Mouse (Mus musculus): ENCODE data around the gene Pxt1. TPM values are rescaled to one million over a fixed set of nuclear protein-coding genes. Genes with fewer than 3 reads are reported as not detected.

Pxt1 gene
- polyA plus RNA-seq, 1 experiment: not detected

GRCm38 (mm10) chr17:28901559-28901958 is 42.1 kb downstream of the Pxt1 start:
- H3K27ac ChIP-seq (ENCODE audit: insufficient read depth, low read length): no peak overlapping the region
- no peaks in the 10 kb centered on the region for H3K4me1 ChIP-seq (ENCODE audit: control insufficient read depth, insufficient read depth, low read length)

GRCm38 (mm10) chr17:28899427-28899826 is 44.2 kb downstream of the Pxt1 start:
- Histone ChIP-seq H3K4me3 (ENCODE audit: insufficient read depth, low read length) (no peak overlapping the region), H3K4me1 (ENCODE audit: control insufficient read depth, insufficient read depth, low read length) (no peaks in the 10 kb centered on the region), H3K27ac (ENCODE audit: insufficient read depth, low read length) (no peak overlapping the region)
- no peak for TF ChIP-seq POLR2A (IDR thresholded peaks at IDR 0.05; ENCODE audit: low read depth, low read length)
- no peak for TF ChIP-seq CTCF (IDR thresholded peaks at IDR 0.05; ENCODE audit: borderline replicate concordance, insufficient read depth, low read length)

More at GRCm38 (mm10) chr17:28901559-28901958, 42.1 kb downstream of the Pxt1 start:
- H3K4me3 ChIP-seq (ENCODE audit: insufficient read depth, low read length): no peak overlapping the region
- TF ChIP-seq POLR2A (IDR thresholded peaks at IDR 0.05; ENCODE audit: low read depth, low read length) (no peak), CTCF (IDR thresholded peaks at IDR 0.05; ENCODE audit: borderline replicate concordance, insufficient read depth, low read length) (no peak)

GRCm38 (mm10) chr17:28898249-28898648 is 45.4 kb downstream of the Pxt1 start:
- Histone ChIP-seq H3K27ac (ENCODE audit: insufficient read depth, low read length) (no peak overlapping the region), H3K4me1 (ENCODE audit: control insufficient read depth, insufficient read depth, low read length) (no peaks in the 10 kb centered on the region), H3K4me3 (ENCODE audit: insufficient read depth, low read length) (no peak overlapping the region)
- no peak for TF ChIP-seq POLR2A (IDR thresholded peaks at IDR 0.05; ENCODE audit: low read depth, low read length)
- TF ChIP-seq CTCF (IDR thresholded peaks at IDR 0.05; ENCODE audit: borderline replicate concordance, insufficient read depth, low read length): no peak

GRCm38 (mm10) chr17:28897817-28898216 is 45.8 kb downstream of the Pxt1 start:
- Histone ChIP-seq H3K4me3 (ENCODE audit: insufficient read depth, low read length) (no peak overlapping the region), H3K4me1 (ENCODE audit: control insufficient read depth, insufficient read depth, low read length) (no peaks in the 10 kb centered on the region), H3K27ac (ENCODE audit: insufficient read depth, low read length) (no peak overlapping the region)
- TF ChIP-seq POLR2A (IDR thresholded peaks at IDR 0.05; ENCODE audit: low read depth, low read length): no peak
- TF ChIP-seq CTCF (IDR thresholded peaks at IDR 0.05; ENCODE audit: borderline replicate concordance, insufficient read depth, low read length): no peak

GRCm38 (mm10) chr17:28896095-28896780 is 47.4 kb downstream of the Pxt1 start:
- TF ChIP-seq POLR2A (IDR thresholded peaks at IDR 0.05; ENCODE audit: low read depth, low read length) (no peak), CTCF (IDR thresholded peaks at IDR 0.05; ENCODE audit: borderline replicate concordance, insufficient read depth, low read length) (no peak)
- no peak overlapping the region for H3K27ac ChIP-seq (ENCODE audit: insufficient read depth, low read length)
- no peak overlapping the region for H3K4me3 ChIP-seq (ENCODE audit: insufficient read depth, low read length)
- H3K4me1 ChIP-seq (ENCODE audit: control insufficient read depth, insufficient read depth, low read length): no peaks in the 10 kb centered on the region

- no peaks in the 10 kb centered on the region for H3K4me1 ChIP-seq (ENCODE audit: control insufficient read depth, insufficient read depth, low read length)
- TF ChIP-seq CTCF (IDR thresholded peaks at IDR 0.05; ENCODE audit: borderline replicate concordance, insufficient read depth, low read length): no peak
- TF ChIP-seq POLR2A (IDR thresholded peaks at IDR 0.05; ENCODE audit: low read depth, low read length): no peak
- H3K4me3 ChIP-seq (ENCODE audit: insufficient read depth, low read length): no peak overlapping the region
- no peak overlapping the region for H3K27ac ChIP-seq (ENCODE audit: insufficient read depth, low read length)
Observed at GRCm38 (mm10) chr17:28895217-28895875, 48.3 kb downstream of the Pxt1 start.

GRCm38 (mm10) chr17:28894050-28894767 is 49.4 kb downstream of the Pxt1 start:
- TF ChIP-seq POLR2A (IDR thresholded peaks at IDR 0.05; ENCODE audit: low read depth, low read length) (no peak), CTCF (IDR thresholded peaks at IDR 0.05; ENCODE audit: borderline replicate concordance, insufficient read depth, low read length) (no peak)
- H3K4me1 ChIP-seq (ENCODE audit: control insufficient read depth, insufficient read depth, low read length): no peaks in the 10 kb centered on the region
- no peak overlapping the region for H3K27ac ChIP-seq (ENCODE audit: insufficient read depth, low read length)
- no peak overlapping the region for H3K4me3 ChIP-seq (ENCODE audit: insufficient read depth, low read length)

GRCm38 (mm10) chr17:28886266-28886665 is 57.4 kb downstream of the Pxt1 start:
- H3K27ac ChIP-seq (ENCODE audit: insufficient read depth, low read length): no peak overlapping the region
- no peaks in the 10 kb centered on the region for H3K4me1 ChIP-seq (ENCODE audit: control insufficient read depth, insufficient read depth, low read length)
- H3K4me3 ChIP-seq (ENCODE audit: insufficient read depth, low read length): no peak overlapping the region
- TF ChIP-seq CTCF (IDR thresholded peaks at IDR 0.05; ENCODE audit: borderline replicate concordance, insufficient read depth, low read length): no peak

- H3K4me1 ChIP-seq (ENCODE audit: control insufficient read depth, insufficient read depth, low read length): no peaks in the 10 kb centered on the region
- no peak overlapping the region for H3K4me3 ChIP-seq (ENCODE audit: insufficient read depth, low read length)
- no peak overlapping the region for H3K27ac ChIP-seq (ENCODE audit: insufficient read depth, low read length)
- no peak for TF ChIP-seq CTCF (IDR thresholded peaks at IDR 0.05; ENCODE audit: borderline replicate concordance, insufficient read depth, low read length)
- TF ChIP-seq POLR2A (IDR thresholded peaks at IDR 0.05; ENCODE audit: low read depth, low read length): no peak
Observed at GRCm38 (mm10) chr17:28885231-28885630, 58.4 kb downstream of the Pxt1 start.

Other genes with a start within 250 kb of the Pxt1 start
- 2.3 and 4.6 TPM in 2 replicates for gene AC170998.1, start 217.8 kb downstream of the Pxt1 start, polyA plus RNA-seq (2011; ENCODE audit: insufficient read length, low read depth, missing spikeins)
- gene Mapk13, start 174.5 kb downstream of the Pxt1 start, polyA plus RNA-seq (2011; ENCODE audit: insufficient read length, low read depth, missing spikeins): 12.4 and 24.2 TPM in 2 replicates
- gene Brpf3, start 142.8 kb downstream of the Pxt1 start, polyA plus RNA-seq (2011; ENCODE audit: insufficient read length, low read depth, missing spikeins): 41.9 and 43.7 TPM in 2 replicates
- not detected in 2 replicates for gene Pnpla1, start 85.4 kb downstream of the Pxt1 start, polyA plus RNA-seq (2011; ENCODE audit: insufficient read length, low read depth, missing spikeins)
- gene 4930539E08Rik, start 28.5 kb downstream of the Pxt1 start, polyA plus RNA-seq (2011; ENCODE audit: insufficient read length, low read depth, missing spikeins): not detected in 2 replicates
- gene Kctd20, start 8.1 kb upstream of the Pxt1 start, polyA plus RNA-seq (2011; ENCODE audit: insufficient read length, low read depth, missing spikeins): 72.2 and 77.5 TPM in 2 replicates
- 89.4 and 102 TPM in 2 replicates for gene Stk38, start 64.2 kb upstream of the Pxt1 start, polyA plus RNA-seq (2011; ENCODE audit: insufficient read length, low read depth, missing spikeins)
- 253 and 262 TPM in 2 replicates for gene Srsf3, start 88.8 kb upstream of the Pxt1 start, polyA plus RNA-seq (2011; ENCODE audit: insufficient read length, low read depth, missing spikeins)
- 453 and 677 TPM in 2 replicates for gene Cdkn1a, start 147.1 kb upstream of the Pxt1 start, polyA plus RNA-seq (2011; ENCODE audit: insufficient read length, low read depth, missing spikeins)
- gene Rab44, start 170.3 kb upstream of the Pxt1 start, polyA plus RNA-seq (2011; ENCODE audit: insufficient read length, low read depth, missing spikeins): not detected in 2 replicates

Data from embryonic fibroblast, embryonic 13.5 days (primary cell).